Mouse (Mus musculus) heart, adult 2 months (tissue): ENCODE results near the gene Igfals. TPM values are rescaled to one million over a fixed set of nuclear protein-coding genes. Genes with fewer than 3 reads are reported as not detected.

Source experiments
- DNase-seq, 2 experiments: peaks; one replicate each; pipeline ENCODE4 v3.0.0; 2021
- H3K27ac ChIP-seq: fragments of 200-600 bp; 2 replicates; pipeline ENCODE4 v1.8.1; 2022
- H3K27me3 ChIP-seq: fragments of 200-500 bp; 2 replicates; pipeline ENCODE4 v1.6.1; 2012; ENCODE audit warnings: mild to moderate bottlenecking, low read length, inconsistent platforms, mixed read lengths; ENCODE audit not compliant: control insufficient read depth, insufficient read depth
- H3K36me3 ChIP-seq: fragments of 200-500 bp; 2 replicates; pipeline ENCODE4 v1.6.1; 2012; ENCODE audit warnings: low read length, inconsistent platforms; ENCODE audit not compliant: control insufficient read depth, insufficient read depth
- H3K4me1 ChIP-seq: fragments of 200-500 bp; 2 replicates; pipeline ENCODE4 v1.6.1; 2011; ENCODE audit warnings: low read length; ENCODE audit not compliant: control insufficient read depth, insufficient read depth
- H3K4me3 ChIP-seq: fragments of 200-600 bp; 2 replicates; pipeline ENCODE4 v1.8.1; 2022
- H3K79me2 ChIP-seq: fragments of 200-500 bp; replicated peaks from 2 replicates; pipeline ENCODE4 v1.6.1; 2012; ENCODE audit warnings: mild to moderate bottlenecking, inconsistent platforms, low read length, moderate library complexity, mixed read lengths; ENCODE audit not compliant: control insufficient read depth, insufficient read depth
- H3K9ac ChIP-seq: fragments of 200-500 bp; 2 replicates; pipeline ENCODE4 v1.6.1; 2012; ENCODE audit warnings: low read depth, mild to moderate bottlenecking, control low read depth, inconsistent platforms, low read length, mixed read lengths
- CTCF ChIP-seq: fragments of 200-600 bp; IDR thresholded peaks from 2 replicates; pipeline ENCODE4 v1.8.1; 2022; ENCODE audit warnings: antibody characterized with exemption, mild to moderate bottlenecking, moderate library complexity
- EP300 ChIP-seq: fragments of 200-500 bp; IDR thresholded peaks from 2 replicates; pipeline ENCODE4 v1.6.1; 2011; ENCODE audit warnings: low read depth, low read length, control low read depth; ENCODE audit not compliant: insufficient read depth
- POLR2A ChIP-seq: fragments of 200-500 bp; IDR thresholded peaks from 2 replicates; pipeline ENCODE4 v1.6.1; 2011; ENCODE audit warnings: mild to moderate bottlenecking, low read depth, low read length, control low read depth; ENCODE audit not compliant: insufficient read depth
- WGBS: fragments of 180-500 bp; shearing (Covaris S2); methylation state at CpG from one replicate; pipeline ENCODE4 v1.1.7; 2018; 5-methylcytosine and 5-hydroxymethylcytosine counted together
- intact Hi-C: fragments of 180-260 bp; cut with DNase I; formaldehyde crosslinking; loops from one replicate; pipeline ENCODE4 v1.15.1; 2025
- polyA plus RNA-seq: library from polyadenylated mRNA; depleted of rRNA; stranded (reverse); fragments of >200 nt; gene quantifications from 2 replicates; pipeline ENCODE4 v1.2.3, GENCODE M21; 2012
- total RNA-seq, 2 experiments: library from RNA; stranded (reverse); gene quantifications; 2 replicates each; pipeline ENCODE4 v1.2.3; 2021

The Igfals gene
- total and polyA plus RNA-seq, 3 experiments, result 9.2 to 12.7 (median 11.7) TPM

DNA sequence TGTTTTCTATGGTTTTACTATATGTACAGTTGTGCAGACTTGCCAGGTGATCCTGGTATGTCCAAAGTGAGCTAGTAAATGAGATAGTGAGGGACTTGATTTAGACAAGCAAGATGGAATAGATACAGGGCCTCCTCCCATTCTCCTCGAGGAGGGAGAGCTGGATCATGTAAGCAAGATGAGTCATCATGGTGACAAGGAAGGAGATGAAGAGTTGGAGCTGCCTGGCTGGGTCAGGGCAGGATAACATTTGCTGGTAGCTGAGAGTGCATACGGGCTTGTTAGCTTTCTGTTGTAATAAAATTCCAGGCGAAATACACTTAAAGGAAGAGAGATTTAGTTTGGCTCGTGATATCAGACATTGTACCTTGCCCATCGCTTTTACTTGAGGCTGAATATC lies 25.5 kb upstream of the Igfals start:
- no peak for DNase-seq
- Histone ChIP-seq H3K4me1 (no peaks in the 10 kb centered on the region), H3K27ac (no peak overlapping the region), H3K79me2 (no peaks in the 10 kb centered on the region), H3K27me3 (no peaks in the 10 kb centered on the region), H3K4me3 (no peak overlapping the region), H3K9ac (no peak overlapping the region), H3K36me3 (no peaks in the 10 kb centered on the region)
- WGBS, result 46% methylated on average over 5 of the region's 5 CpGs
- TF ChIP-seq CTCF, result no peak
- no peak for TF ChIP-seq EP300
- no peak for TF ChIP-seq POLR2A
- intact Hi-C loops, result no loop called here

DNA sequence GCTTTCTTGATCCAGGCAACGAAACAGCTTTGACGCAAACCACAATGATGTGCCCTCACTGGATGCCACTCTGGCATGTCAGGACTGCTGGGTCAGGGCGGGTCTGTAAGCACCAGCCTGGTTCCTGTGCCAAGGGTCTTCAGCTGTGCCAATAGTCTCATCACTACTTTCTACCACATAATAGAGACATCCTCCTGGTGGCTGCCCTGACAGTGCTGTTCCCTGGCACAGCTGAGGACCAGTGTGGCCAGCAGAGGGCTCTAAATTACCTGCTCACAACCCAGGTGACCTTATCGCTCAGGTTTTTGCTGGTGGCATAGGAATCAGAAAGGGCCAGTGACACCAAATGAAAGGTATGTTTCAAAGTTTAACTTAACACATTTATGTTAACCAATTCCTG lies 24.7 kb upstream of the Igfals start:
- no peaks in the 10 kb centered on the region for H3K36me3 ChIP-seq
- no peaks in the 10 kb centered on the region for H3K27me3 ChIP-seq
- intact Hi-C loops, result no loop called here
- no peaks in the 10 kb centered on the region for H3K79me2 ChIP-seq
- TF ChIP-seq POLR2A (no peak), EP300 (no peak), CTCF (peak; percentile 55)
- no peak for DNase-seq
- WGBS, result 58% methylated on average over 4 of the region's 4 CpGs
- H3K27ac ChIP-seq, result no peak overlapping the region
- H3K4me3 ChIP-seq, result no peak overlapping the region
- H3K4me1 ChIP-seq, result no peaks in the 10 kb centered on the region
- H3K9ac ChIP-seq, result no peak overlapping the region

DNA sequence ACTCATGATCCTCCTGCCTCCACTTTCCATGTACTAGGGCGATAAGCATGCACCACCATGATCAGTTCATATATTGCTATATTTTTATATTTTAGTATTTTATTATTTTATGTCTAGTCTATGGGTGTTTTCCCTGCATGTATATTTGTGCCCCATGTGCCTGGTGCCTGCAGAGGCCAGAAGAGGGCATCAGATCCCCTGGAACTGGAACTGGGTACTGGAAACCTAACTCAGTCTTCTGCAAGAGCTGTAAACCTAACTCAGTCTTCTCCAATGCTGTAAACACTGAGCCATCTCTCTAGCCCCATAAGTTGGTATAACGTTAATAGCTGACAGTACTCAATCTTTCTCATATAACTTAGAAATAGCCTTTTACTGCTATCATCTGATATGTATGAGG lies 23.2 kb upstream of the Igfals start:
- H3K4me1 ChIP-seq, result no peaks in the 10 kb centered on the region
- no peak overlapping the region for H3K4me3 ChIP-seq
- DNase-seq, result no peak
- no peaks in the 10 kb centered on the region for H3K36me3 ChIP-seq
- 63% methylated on average over 2 of the region's 2 CpGs for whole genome bisulfite sequencing
- no peaks in the 10 kb centered on the region for H3K79me2 ChIP-seq
- H3K27me3 ChIP-seq, result no peaks in the 10 kb centered on the region
- H3K9ac ChIP-seq, result no peak overlapping the region
- TF ChIP-seq POLR2A (no peak), CTCF (peak; percentile 60), EP300 (no peak)
- intact Hi-C loops, result no loop called here
- H3K27ac ChIP-seq, result no peak overlapping the region

DNA sequence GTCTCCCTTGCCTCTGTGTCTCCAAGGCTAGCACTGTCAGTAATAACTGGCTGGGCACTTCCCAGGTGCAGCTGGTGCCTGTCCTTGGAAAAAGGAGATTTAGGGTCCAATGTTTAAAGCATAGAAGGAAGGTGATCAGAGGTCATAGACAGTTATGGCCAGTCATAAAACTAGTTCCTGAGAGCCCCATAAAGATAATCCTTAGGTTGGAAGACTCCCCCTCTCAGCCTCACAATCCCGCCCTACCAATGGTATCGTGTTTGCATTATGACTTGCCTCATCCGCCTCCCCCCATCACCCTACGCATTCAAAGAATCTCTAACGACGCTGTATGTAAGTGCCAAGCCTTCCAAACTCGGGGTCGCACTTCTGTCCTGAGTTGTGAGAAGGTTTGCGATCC lies 21.3 kb upstream of the Igfals start:
- Histone ChIP-seq H3K9ac (no peak overlapping the region; the same call in 1 of the 2 replicates), H3K4me1 (peaks cover 2% of the 10 kb centered on the region; the same call in 1 of the 2 replicates), H3K27ac (no peak overlapping the region; the same call in 1 of the 2 replicates), H3K27me3 (no peaks in the 10 kb centered on the region), H3K79me2 (no peaks in the 10 kb centered on the region), H3K36me3 (no peaks in the 10 kb centered on the region), H3K4me3 (no peak overlapping the region; the same call in 1 of the 2 replicates)
- 49% methylated on average over 9 of the region's 9 CpGs for whole genome bisulfite sequencing
- no peak for DNase-seq
- intact Hi-C loops, result no loop called here
- TF ChIP-seq EP300 (no peak), CTCF (no peak), POLR2A (no peak)

DNA sequence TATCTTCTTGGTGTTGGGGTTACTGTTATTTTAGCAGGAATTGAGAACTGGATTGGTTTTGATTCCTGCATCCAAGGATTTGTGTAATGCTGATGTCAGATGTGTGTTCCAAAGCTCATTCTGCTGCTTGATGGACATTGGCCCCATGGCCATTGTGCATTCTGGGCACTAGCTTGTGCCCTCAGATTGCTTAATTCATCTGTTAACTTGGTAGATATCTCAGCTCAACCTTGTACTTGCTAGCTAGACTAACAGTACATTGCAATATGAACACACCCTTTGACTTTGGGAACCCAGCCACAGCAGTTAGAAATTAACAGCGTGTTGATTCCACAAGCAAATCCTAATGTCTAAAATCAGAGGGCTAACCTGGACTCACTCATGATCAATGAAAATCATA lies 18.4 kb upstream of the Igfals start:
- intact Hi-C loops, result no loop called here

DNA sequence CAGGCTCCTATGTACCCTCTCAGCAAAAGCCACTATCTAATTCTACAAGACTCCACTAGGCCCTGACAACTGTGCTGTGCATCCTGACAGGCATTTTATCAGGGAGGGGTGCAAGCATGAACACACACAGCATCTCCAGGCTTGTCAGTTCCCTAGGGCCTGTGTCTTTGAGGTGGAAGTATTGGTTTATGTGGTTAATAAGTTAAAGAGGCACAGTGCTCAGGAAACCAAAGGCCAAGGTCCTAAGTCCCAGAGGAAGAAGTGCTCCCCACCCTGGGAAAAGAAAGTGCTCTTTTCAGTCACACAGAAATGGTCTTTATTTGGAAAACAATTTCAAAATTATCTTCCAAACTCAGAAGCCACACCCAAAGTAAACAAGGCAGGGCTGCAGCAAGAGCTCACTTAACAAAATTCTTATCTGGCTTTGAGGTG lies 17.2 kb upstream of the Igfals start:
- Histone ChIP-seq H3K9ac (peak overlapping the region; percentile 54), H3K79me2 (no peaks in the 10 kb centered on the region), H3K36me3 (no peaks in the 10 kb centered on the region), H3K4me1 (peaks cover 2% of the 10 kb centered on the region), H3K27me3 (no peaks in the 10 kb centered on the region), H3K27ac (peak overlapping the region; percentile 87), H3K4me3 (peak overlapping the region; percentile 62)
- intact Hi-C loops, result no loop called here
- no peak for DNase-seq
- no peak for TF ChIP-seq CTCF
- TF ChIP-seq POLR2A, result no peak
- no peak for TF ChIP-seq EP300

More for the DNA sequence above, 18.4 kb upstream of the Igfals start:
- Histone ChIP-seq H3K27me3 (no peaks in the 10 kb centered on the region), H3K36me3 (no peaks in the 10 kb centered on the region), H3K79me2 (no peaks in the 10 kb centered on the region), H3K4me3 (no peak overlapping the region), H3K27ac (no peak overlapping the region), H3K9ac (no peak overlapping the region), H3K4me1 (peaks cover 2% of the 10 kb centered on the region)
- 84% methylated on average over 1 of the region's 1 CpGs for WGBS
- no peak for DNase-seq
- no peak for TF ChIP-seq EP300
- no peak for TF ChIP-seq POLR2A
- TF ChIP-seq CTCF, result no peak

DNA sequence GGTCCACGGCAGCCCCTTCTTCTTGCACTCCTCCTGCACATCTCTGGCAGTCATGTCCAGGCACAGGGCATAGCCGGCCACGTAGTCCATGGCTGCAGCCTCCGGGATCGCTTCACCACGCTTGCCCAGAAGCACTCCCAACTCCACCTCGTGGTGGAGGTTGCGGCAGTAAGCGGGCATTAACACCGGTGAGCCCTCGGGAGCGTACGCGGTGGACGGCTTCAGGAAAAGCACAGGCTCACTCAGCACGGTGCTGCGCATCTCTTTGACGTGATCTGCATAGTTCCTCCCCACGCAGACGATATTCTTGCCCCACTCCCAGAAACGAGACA lies 16.1 kb upstream of the Igfals start:
- under 1% methylated on average over 21 of the region's 21 CpGs for WGBS

More for the DNA sequence above, 16.1 kb upstream of the Igfals start:
- intact Hi-C loops, result loop anchor here (2.0 kb wide), 1 partner anchor 35 kb away; no protein-coding TSS in a partner anchor
- Histone ChIP-seq H3K9ac (peak overlapping the region; percentile 74), H3K4me3 (peak overlapping the region; percentile 62), H3K27ac (peak overlapping the region; percentile 87), H3K4me1 (peaks cover 2% of the 10 kb centered on the region), H3K36me3 (no peaks in the 10 kb centered on the region), H3K27me3 (no peaks in the 10 kb centered on the region), H3K79me2 (no peaks in the 10 kb centered on the region)
- TF ChIP-seq CTCF (peak; percentile 60), POLR2A (no peak; the same call in 1 of the 2 replicates), EP300 (peak; percentile 38; the same call in 1 of the 2 replicates)
- DNase-seq, result no peak
